Mouse (Mus musculus) CD4-positive, CD25-positive, alpha-beta regulatory T cell, adult 2 months (primary cell): Measurements from ENCODE around the gene Gcg.

Experiments
- DNase-seq: peaks from one replicate; pipeline ENCODE4 v3.0.0-alpha.2; 2012; ENCODE audit warnings: low read depth, low spot score

Gcg gene

GRCm38 (mm10) chr2:62460231-62460710 lies 23.2 kb downstream of the Gcg start:
- peak; percentile 19 for DNase-seq

DNA sequence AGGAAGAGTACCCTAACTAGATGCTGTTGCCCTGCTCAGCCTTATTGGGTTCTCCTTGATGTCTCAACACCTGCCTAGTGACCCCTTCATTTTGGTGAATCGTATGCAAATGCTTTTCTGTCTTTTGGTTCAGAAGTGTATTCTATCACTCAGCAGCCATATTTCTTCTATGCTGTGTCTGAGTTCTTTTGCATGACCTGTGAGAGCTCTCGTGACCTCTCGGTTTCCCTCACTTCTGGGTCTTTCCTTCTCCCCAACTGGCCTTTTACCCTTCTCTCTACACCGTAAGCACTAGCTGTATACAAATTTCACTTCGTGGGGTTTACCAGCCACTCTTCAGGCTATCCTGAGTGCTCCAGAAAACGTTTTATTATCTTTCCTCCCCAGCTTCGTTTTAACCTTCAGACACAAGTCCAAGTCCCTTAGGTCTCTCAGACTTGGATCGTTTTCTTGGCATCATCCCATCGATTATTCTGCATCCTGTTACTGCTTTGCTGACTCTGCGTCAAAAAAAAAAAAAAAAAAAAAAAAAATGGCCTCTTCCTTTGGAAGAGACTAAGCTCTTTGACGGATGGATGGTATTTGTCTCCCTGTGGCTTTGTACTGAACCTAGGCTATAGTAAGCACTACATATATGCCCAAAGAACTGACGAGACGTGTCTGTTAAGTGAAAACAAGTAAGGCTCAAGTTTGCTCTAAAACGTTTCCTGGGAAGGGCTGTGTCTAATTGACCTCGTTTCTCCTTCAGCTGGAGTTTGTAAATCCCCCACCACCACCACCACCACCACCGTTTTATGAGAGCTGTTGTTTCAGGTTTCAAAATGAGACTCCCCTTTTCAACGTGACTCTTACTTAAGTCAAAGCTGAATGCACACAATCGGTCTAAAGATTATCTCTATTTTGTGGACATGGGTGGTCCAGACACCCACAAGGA lies 23.9 kb downstream of the Gcg start:
- DNase-seq: no peak

DNA sequence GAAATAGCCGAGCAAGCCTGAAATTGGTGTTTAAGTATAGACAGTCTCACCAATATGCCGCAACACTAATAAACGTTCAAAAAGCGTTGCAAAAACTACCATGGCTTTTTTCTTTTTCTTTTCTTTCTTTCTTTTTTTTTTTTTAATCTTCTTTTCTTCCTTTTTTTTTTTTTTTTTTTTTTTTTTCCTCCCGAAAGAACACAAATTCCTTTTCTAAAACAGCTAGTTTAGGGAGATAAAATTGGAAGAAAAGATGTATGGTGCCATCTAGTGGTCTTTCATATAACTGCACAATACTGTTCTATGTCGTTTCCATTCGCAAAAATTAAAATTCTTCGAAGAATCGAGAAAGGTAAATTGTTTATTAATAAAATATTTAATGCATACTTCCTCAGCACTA lies 25.4 kb downstream of the Gcg start:
- DNase-seq: peak; percentile 61

DNA sequence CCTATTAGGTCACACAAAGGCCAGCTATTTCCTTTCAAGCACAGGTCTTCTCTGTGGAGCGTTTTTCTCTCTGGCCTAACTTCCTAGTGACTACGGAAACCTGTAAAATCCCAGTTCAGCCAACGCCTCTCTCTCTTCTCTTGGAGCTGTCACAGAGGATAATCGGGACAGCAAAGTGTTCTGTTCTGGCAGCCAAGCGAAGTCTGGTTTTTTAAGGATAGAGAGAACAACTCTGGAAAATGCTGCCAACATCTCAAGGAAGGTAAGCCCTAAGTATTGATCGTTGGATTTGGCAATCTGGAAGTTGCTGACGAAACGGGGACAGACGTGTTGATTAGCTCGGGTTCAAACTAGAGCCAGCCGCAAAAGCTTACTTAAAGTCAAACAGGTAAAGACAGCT lies 28.5 kb downstream of the Gcg start:
- DNase-seq: no peak

DNA sequence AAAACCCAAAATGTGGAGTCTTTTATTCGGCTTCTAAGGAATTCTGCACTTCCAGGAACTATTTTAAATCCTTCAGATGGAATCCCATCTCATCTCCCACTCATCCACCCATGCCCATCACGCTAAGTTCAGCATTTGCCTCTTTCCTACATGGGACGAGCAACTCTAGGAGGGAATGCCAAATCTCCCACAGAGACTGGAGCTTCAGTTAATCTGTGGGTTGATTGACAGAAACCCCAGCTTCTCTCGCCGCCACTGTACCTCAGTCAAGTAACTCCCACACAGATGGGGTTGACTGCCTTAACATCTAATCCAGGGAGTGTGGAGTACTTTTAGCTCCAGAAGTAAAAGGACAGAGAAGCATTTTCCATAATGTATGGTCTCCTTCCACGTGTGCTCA lies 29.4 kb downstream of the Gcg start:
- DNase-seq: no peak

GRCm38 (mm10) chr2:62450364-62450763 lies 33.1 kb downstream of the Gcg start:
- DNase-seq: no peak

GRCm38 (mm10) chr2:62449692-62450346 lies 33.6 kb downstream of the Gcg start:
- no peak for DNase-seq

GRCm38 (mm10) chr2:62440802-62441544 lies 42.5 kb downstream of the Gcg start:
- DNase-seq: peak; percentile 75

DNA sequence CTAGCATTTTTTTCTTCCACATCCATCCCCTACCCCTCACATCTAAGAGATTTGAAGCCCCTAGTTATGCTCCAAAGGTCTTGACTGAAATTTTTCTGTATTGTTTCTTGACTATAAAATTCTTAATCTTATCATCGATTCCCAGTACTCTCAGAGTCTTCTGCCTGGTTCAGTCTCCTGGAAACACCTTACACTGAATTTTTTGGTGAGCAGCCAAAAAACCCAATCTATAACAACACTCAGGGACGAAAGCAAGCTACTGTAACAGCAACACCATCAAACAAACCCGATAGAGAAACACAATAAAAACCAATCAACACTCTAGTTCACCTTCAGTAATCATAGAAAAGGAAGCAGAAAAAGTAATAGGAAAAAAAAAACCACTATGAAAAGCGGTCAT lies 43.4 kb downstream of the Gcg start:
- DNase-seq: no peak

DNA sequence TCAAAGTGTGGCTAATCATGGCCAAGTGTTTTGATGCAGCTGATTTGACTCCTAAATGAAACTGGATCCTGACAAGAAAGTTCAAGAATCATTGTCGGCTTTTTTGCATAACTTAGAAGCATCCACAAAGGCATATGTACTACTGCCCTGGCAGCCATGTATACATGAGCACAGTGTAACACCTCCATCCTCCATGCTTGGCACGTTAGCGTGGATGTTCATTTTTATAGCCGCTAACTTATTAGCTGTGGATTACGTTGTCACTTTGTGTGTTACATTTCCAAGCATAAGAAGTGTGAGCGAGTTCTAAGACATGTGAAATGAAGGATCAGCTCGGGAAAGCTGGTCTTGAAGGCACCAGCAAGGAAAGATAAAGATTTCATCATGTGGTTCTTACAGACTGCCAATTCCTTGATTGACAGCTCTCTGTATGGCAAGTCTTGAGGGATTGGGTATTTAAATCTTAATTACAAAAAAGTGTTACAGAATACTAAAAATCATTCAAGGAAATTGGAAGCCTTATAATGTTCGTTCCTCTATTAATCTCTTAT lies 52.1 kb downstream of the Gcg start:
- no peak for DNase-seq

GRCm38 (mm10) chr2:62425941-62426340 lies 57.5 kb downstream of the Gcg start:
- no peak for DNase-seq
